Mouse (Mus musculus) heart, postnatal 0 days (tissue): ENCODE measurements around the gene Hirip3.

Source experiments
- CTCF ChIP-seq: IDR thresholded peaks from 2 replicates; pipeline ENCODE4 v1.5.1; 2016; ENCODE audit warnings: antibody characterized with exemption, control low read depth, low read depth
- EP300 ChIP-seq: IDR thresholded peaks from 2 replicates; pipeline ENCODE4 v1.6.1; 2016; ENCODE audit warnings: antibody characterized with exemption, low read depth

- no peak for TF ChIP-seq EP300
- no peak for TF ChIP-seq CTCF
Observed at GRCm38 (mm10) chr7:126861429-126862130, at the start of gene Hirip3.
